Mouse (Mus musculus): ENCODE measurements around the gene Msx1. TPM values are rescaled to one million over a fixed set of nuclear protein-coding genes. Genes with fewer than 3 reads are reported as not detected.
"Not testable (repeated sequence)": the region's sequence is repeated elsewhere in the genome, so short reads cannot be mapped to it uniquely, and the experiment has no call there.

Gene Msx1
- total and polyA plus RNA-seq, 2 experiments from 2014 or later = 7.4 to 17.2 TPM

DNA sequence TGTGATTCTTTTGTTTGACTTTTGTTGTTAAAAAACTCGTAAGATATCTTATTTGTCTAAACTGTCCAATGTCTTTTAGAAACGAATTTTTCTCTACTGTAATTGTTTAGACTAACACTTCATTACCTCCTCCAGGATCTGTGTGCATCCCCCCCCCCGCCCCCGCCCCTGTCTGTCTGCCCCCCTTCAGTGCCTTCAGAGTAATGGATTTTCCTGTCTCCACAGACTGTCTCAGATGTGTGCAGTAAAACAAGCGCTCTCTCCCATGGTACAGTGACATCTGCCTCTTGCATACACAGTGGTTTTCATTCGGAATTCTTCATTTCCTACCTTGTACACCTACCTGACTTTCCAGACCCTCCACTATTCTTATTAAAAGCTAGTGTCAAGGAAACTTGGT lies 29.9 kb upstream of the Msx1 start:
- no peaks in the 10 kb centered on the region for H3K36me3 ChIP-seq (ENCODE audit: insufficient read depth)
- WGBS = 73% methylated on average over 6 of the region's 6 CpGs
- H3K4me3 ChIP-seq (ENCODE audit: low read depth, low read length) = no peak overlapping the region
- no peaks in the 10 kb centered on the region for H3K9me3 ChIP-seq (ENCODE audit: low read length)
- no peaks in the 10 kb centered on the region; the same call in 1 of the 2 replicates for H3K27me3 ChIP-seq (ENCODE audit: insufficient read depth, low read length)
- H3K27ac ChIP-seq (ENCODE audit: low read depth, low read length) = no peak overlapping the region
- H3K4me1 ChIP-seq (ENCODE audit: insufficient read depth) = no peaks in the 10 kb centered on the region
- H3K9ac ChIP-seq = no peak overlapping the region
- ATAC-seq (no peak), DNase-seq (no peak)
- H3K4me2 ChIP-seq (ENCODE audit: low read depth) = no peak overlapping the region
- no peak for TF ChIP-seq CTCF (IDR thresholded peaks at IDR 0.05; ENCODE audit: low read depth)

DNA sequence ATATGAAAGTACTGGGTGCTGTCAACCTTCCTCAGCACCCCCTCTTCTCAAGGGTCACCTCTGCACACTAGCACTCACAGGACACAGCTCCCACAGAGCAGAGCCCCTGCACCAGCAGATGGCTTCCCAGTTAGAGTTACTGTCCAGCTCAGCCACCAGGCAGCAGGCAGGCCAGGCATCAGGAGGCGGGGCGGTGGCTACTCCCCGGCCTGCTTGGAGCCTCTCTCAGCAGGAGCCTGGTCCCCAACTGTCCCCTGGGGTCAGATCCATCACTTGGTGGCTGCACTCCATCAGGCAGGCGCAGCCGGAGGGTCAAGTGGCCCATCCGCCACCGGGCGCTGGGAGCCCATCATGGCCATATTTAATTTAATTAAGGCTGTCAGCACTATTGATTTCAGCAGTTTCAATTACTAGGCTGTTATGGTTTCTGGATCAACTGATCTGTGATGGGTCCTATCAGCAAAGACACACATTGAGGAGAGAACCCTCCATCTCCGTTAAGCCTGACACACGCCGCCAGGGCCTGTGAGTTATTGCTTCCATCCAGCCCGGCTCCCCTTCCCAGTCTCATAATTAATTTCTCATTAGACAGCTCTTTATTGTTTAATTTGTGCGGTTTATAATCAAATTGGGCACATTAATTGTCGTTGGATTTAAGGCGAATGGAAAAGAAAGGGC lies 27.1 kb upstream of the Msx1 start:
- no peak for DNase-seq
- H3K4me1 ChIP-seq (ENCODE audit: insufficient read depth) = no peaks in the 10 kb centered on the region
- H3K36me3 ChIP-seq (ENCODE audit: insufficient read depth) = no peaks in the 10 kb centered on the region
- H3K27ac ChIP-seq (ENCODE audit: low read depth, low read length) = no peak overlapping the region
- TF ChIP-seq CTCF (IDR thresholded peaks at IDR 0.05; ENCODE audit: low read depth) = no peak
- H3K9ac ChIP-seq = no peak overlapping the region
- H3K27me3 ChIP-seq (ENCODE audit: insufficient read depth, low read length) = no peaks in the 10 kb centered on the region; the same call in 1 of the 2 replicates
- 64% methylated on average over 15 of the region's 15 CpGs for WGBS
- H3K9me3 ChIP-seq (ENCODE audit: low read length) = no peaks in the 10 kb centered on the region
- H3K4me3 ChIP-seq (ENCODE audit: low read depth, low read length) = no peak overlapping the region
- ATAC-seq = no peak
- H3K4me2 ChIP-seq (ENCODE audit: low read depth) = no peak overlapping the region

DNA sequence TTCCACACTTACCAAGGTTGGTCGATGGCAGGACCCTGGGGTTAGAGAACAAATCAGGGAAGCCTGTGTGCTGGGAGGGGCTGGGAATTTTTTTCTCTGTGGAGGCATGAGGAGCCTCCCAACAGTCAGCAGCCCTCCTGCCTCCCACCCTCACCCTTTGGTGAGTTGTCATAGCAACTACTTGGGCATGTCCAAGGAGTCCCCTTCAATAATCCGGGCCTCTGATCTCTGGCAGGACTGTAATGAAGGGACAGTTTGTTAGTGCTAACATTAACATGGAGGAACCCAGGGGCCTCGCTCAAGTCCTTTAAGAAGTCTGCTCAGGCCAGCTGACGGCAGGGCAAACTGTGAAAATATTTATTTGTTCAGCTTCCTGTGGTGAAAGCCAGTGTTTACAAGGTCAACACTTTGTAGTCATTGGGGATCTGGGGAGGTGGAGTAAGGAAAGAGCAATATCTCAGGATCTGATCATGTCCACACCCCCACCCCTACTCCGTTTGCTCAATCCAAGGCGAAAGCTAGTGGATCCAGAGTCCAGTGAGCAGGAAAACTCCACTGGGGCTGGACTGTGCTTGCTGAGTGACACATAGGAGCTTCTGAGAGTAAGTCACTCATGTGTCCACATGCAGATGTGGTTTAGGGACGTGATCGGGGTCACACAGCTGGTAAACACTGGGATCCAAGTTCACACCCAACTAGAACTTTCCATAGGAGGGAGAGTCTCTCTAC lies 24.8 kb upstream of the Msx1 start:
- 52% methylated on average over 8 of the region's 8 CpGs for WGBS
- Histone ChIP-seq H3K27me3 (ENCODE audit: insufficient read depth, low read length) (no peaks in the 10 kb centered on the region; the same call in 1 of the 2 replicates), H3K9me3 (ENCODE audit: low read length) (no peaks in the 10 kb centered on the region), H3K4me3 (ENCODE audit: low read depth, low read length) (no peak overlapping the region), H3K27ac (ENCODE audit: low read depth, low read length) (no peak overlapping the region), H3K36me3 (ENCODE audit: insufficient read depth) (no peaks in the 10 kb centered on the region), H3K9ac (no peak overlapping the region), H3K4me1 (ENCODE audit: insufficient read depth) (no peaks in the 10 kb centered on the region), H3K4me2 (ENCODE audit: low read depth) (no peak overlapping the region)
- no peak for TF ChIP-seq CTCF (IDR thresholded peaks at IDR 0.05; ENCODE audit: low read depth)
- ATAC-seq = no peak
- no peak for DNase-seq

DNA sequence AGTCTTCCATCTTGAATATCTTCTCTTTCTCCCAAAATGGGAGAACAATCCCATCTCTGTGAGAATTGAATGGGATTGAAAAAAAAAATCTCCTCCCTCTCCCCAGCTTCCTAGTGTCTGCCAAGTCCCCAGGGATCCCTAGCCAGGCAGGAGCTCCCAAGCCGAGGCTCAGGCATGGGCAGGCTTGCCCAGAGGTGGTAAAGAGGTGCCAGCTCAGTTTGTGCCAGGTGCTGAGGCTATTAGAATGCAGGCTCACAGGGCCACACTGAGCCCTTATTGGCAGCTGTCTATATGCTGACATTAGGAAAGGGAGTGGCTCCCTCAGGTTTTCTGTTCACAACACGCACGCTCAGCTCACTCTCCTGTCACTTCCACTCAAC lies 11.9 kb upstream of the Msx1 start:
- H3K9ac ChIP-seq = no peak overlapping the region
- no peak overlapping the region for H3K4me3 ChIP-seq (ENCODE audit: low read depth, low read length)
- H3K27ac ChIP-seq (ENCODE audit: low read depth, low read length) = no peak overlapping the region
- 38% methylated on average over 3 of the region's 3 CpGs for whole genome bisulfite sequencing
- DNase-seq (no peak), ATAC-seq (no peak)
- TF ChIP-seq CTCF (IDR thresholded peaks at IDR 0.05; ENCODE audit: low read depth) = no peak
- no peak overlapping the region for H3K4me2 ChIP-seq (ENCODE audit: low read depth)
- H3K4me1 ChIP-seq (ENCODE audit: insufficient read depth) = no peaks in the 10 kb centered on the region
- H3K27me3 ChIP-seq (ENCODE audit: insufficient read depth, low read length) = peaks cover 70% of the 10 kb centered on the region
- H3K9me3 ChIP-seq (ENCODE audit: low read length) = no peaks in the 10 kb centered on the region
- no peaks in the 10 kb centered on the region for H3K36me3 ChIP-seq (ENCODE audit: insufficient read depth)

DNA sequence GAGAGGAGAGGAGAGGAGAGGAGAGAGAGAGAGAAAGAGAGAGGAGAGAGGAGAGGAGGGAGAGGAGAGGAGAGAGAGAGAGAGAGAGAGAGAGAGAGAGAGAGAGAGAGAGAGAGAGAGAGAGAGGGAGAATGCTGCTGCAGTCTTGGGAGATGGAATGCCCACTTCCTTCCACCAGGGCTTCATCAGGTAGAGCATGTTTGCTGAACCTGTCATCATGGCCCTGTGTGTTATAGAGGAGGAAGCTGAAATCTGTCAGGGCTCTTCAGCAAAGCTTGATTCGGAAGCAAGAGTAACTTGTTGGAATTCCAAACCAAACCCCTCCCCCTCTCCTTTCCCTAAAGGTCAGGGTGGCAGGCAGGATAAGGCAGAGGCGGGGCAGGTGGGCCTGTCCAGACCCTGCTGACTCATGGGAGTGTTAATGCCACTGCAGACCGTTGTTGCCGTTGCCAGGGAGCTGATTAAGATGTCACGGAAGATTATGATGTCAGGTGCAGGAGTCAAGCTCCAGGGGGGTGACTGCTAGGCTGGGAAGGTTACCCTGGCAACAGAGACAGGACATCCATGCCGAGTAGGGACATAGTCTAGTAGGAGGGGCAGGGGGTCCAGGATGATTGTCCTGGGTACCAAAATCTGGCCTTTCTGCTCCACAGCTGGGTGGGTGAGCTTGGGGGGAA lies 11.3 kb upstream of the Msx1 start:
- no peak for ATAC-seq
- TF ChIP-seq CTCF (IDR thresholded peaks at IDR 0.05; ENCODE audit: low read depth) = no peak
- whole genome bisulfite sequencing = 6% methylated on average over 6 of the region's 6 CpGs

DNA sequence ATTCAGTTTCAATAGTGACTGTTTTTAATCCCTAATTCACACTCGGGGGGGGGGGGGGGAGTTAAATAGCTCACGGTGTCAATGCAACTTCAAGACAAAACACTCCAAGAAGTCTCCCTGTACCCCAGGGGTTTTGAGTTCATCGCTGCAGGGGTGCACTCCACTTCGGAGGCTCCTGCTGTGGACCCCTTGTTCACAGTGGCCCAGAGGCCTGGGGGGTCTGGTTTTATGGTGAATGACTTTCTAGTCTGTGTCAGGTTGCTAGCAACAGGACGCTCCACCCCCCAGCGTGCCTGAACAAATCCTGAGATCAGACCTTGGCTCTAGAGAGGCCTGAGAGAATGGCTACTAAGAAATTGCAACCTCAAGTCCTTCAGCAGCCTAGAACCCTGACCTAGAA lies 8.4 kb upstream of the Msx1 start:
- WGBS = 6% methylated on average over 6 of the region's 6 CpGs
- Histone ChIP-seq H3K9ac (no peak overlapping the region), H3K4me2 (ENCODE audit: low read depth) (no peak overlapping the region), H3K27me3 (ENCODE audit: insufficient read depth, low read length) (peaks cover 84% of the 10 kb centered on the region), H3K4me1 (ENCODE audit: insufficient read depth) (no peaks in the 10 kb centered on the region), H3K4me3 (ENCODE audit: low read depth, low read length) (no peak overlapping the region), H3K36me3 (ENCODE audit: insufficient read depth) (no peaks in the 10 kb centered on the region), H3K9me3 (ENCODE audit: low read length) (no peaks in the 10 kb centered on the region), H3K27ac (ENCODE audit: low read depth, low read length) (no peak overlapping the region)
- no peak for TF ChIP-seq CTCF (IDR thresholded peaks at IDR 0.05; ENCODE audit: low read depth)
- no peak for ATAC-seq
- no peak for DNase-seq

More for the DNA sequence above, 11.3 kb upstream of the Msx1 start:
- no peak for DNase-seq
- H3K27me3 ChIP-seq (ENCODE audit: insufficient read depth, low read length) = peaks cover 75% of the 10 kb centered on the region
- no peaks in the 10 kb centered on the region for H3K4me1 ChIP-seq (ENCODE audit: insufficient read depth)
- no peaks in the 10 kb centered on the region for H3K9me3 ChIP-seq (ENCODE audit: low read length)
- H3K4me2 ChIP-seq (ENCODE audit: low read depth) = no peak overlapping the region
- no peaks in the 10 kb centered on the region for H3K36me3 ChIP-seq (ENCODE audit: insufficient read depth)
- no peak overlapping the region for H3K27ac ChIP-seq (ENCODE audit: low read depth, low read length)
- no peak overlapping the region for H3K4me3 ChIP-seq (ENCODE audit: low read depth, low read length)
- no peak overlapping the region for H3K9ac ChIP-seq

DNA sequence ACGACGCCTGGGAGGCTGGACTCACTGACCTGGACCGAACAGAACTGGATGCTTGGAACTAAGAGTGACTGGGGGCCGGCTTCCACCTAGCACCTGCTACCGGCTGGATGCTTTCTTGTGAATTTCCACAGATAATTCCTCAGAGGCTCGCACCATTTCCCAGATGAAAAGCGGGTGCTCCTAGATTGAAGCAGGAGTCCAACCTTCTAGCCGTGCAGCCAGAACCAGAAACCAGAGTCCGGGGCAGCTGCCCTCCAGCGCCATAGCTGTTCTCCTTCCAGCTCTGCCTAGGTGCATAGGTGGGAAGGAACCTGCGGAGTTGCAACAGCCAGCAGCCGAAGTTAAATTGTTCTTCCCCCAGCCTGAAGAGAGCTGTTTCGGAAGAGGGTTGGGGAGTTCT lies 7.6 kb upstream of the Msx1 start:
- Histone ChIP-seq H3K36me3 (ENCODE audit: insufficient read depth) (no peaks in the 10 kb centered on the region), H3K4me2 (ENCODE audit: low read depth) (no peak overlapping the region), H3K27ac (ENCODE audit: low read depth, low read length) (no peak overlapping the region), H3K4me1 (ENCODE audit: insufficient read depth) (no peaks in the 10 kb centered on the region), H3K27me3 (ENCODE audit: insufficient read depth, low read length) (peaks cover 77% of the 10 kb centered on the region), H3K4me3 (ENCODE audit: low read depth, low read length) (no peak overlapping the region), H3K9ac (no peak overlapping the region), H3K9me3 (ENCODE audit: low read length) (no peaks in the 10 kb centered on the region)
- no peak for DNase-seq
- no peak for ATAC-seq
- 15% methylated on average over 13 of the region's 13 CpGs for WGBS
- TF ChIP-seq CTCF (IDR thresholded peaks at IDR 0.05; ENCODE audit: low read depth) = no peak

DNA sequence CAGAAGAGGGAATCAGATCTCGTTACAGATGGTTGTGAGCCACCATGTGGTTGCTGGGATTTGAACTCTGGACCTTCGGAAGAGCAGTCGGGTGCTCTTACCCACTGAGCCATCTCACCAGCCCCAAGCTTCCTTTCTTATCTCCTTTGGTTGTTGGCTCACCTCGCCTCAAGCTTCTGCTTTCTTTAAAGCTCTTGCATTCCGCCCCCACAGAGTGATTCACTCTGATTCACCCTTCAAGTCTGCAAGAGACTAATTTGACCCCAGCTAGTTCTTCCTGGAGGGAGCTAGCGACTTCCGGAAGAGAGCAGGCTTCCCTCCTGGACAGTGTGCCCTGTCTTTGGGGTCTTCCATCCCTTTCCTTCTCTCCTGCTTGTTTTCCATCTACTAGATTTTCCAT lies 6.1 kb upstream of the Msx1 start:
- H3K27ac ChIP-seq (ENCODE audit: low read depth, low read length); DNase-seq; H3K9ac ChIP-seq; H3K9me3 ChIP-seq (ENCODE audit: low read length); H3K4me1 ChIP-seq (ENCODE audit: insufficient read depth); ATAC-seq; H3K4me2 ChIP-seq (ENCODE audit: low read depth); H3K4me3 ChIP-seq (ENCODE audit: low read depth, low read length); H3K36me3 ChIP-seq (ENCODE audit: insufficient read depth): not testable (repeated sequence)
- WGBS = 15% methylated on average over 6 of the region's 7 CpGs
- H3K27me3 ChIP-seq (ENCODE audit: insufficient read depth, low read length) = peaks cover 82% of the 10 kb centered on the region

Measured in forebrain, postnatal 0 days (tissue).